Mouse (Mus musculus) midbrain, embryonic 11.5 days (tissue): Measurements from ENCODE around the gene Ing2. TPM values are rescaled to one million over a fixed set of nuclear protein-coding genes. Genes with fewer than 3 reads are reported as not detected.
A peak's percentile ranks its signal among the peaks of the same experiment; 100 is the strongest.

Experiments used
- ATAC-seq: fragments of 200-750 bp; cut with Nextera tagmentation; 2 replicates; pipeline ENCODE4 v1.8.0; 2017; ENCODE audit warnings: moderate TSS enrichment, moderate library complexity; ENCODE audit not compliant: low FRiP score
- DNase-seq: peaks from one replicate; pipeline ENCODE4 v3.0.0; 2015; ENCODE audit warnings: low spot score; ENCODE audit errors: missing footprints
- H3K27ac ChIP-seq: fragments of 300-500 bp; sonication (generic); 2 replicates; pipeline ENCODE4 v1.5.1; 2014; ENCODE audit warnings: low read depth, low read length
- H3K27me3 ChIP-seq: fragments of 300-500 bp; sonication (generic); 2 replicates; pipeline ENCODE4 v1.6.1; 2014; ENCODE audit warnings: mild to moderate bottlenecking, low read length, moderate library complexity, mixed read lengths; ENCODE audit not compliant: control insufficient read depth, insufficient read depth
- H3K36me3 ChIP-seq: fragments of 300-500 bp; sonication (generic); 2 replicates; pipeline ENCODE4 v1.6.1; 2014; ENCODE audit warnings: mild to moderate bottlenecking, low read length, moderate library complexity, mixed read lengths; ENCODE audit not compliant: control insufficient read depth, insufficient read depth
- H3K4me1 ChIP-seq: fragments of 300-500 bp; sonication (generic); 2 replicates; pipeline ENCODE4 v1.6.1; 2014; ENCODE audit warnings: low read length; ENCODE audit not compliant: control insufficient read depth, insufficient read depth
- H3K4me2 ChIP-seq: fragments of 300-500 bp; sonication (generic); 2 replicates; pipeline ENCODE4 v1.6.1; 2014; ENCODE audit warnings: mild to moderate bottlenecking, moderate library complexity
- H3K4me3 ChIP-seq: fragments of 300-500 bp; sonication (generic); 2 replicates; pipeline ENCODE4 v1.5.1; 2014; ENCODE audit warnings: low read depth, low read length
- H3K9ac ChIP-seq: fragments of 300-500 bp; sonication (generic); 2 replicates; pipeline ENCODE4 v1.6.1; 2014; ENCODE audit warnings: low read length
- H3K9me3 ChIP-seq: fragments of 300-500 bp; sonication (generic); 2 replicates; pipeline ENCODE4 v1.6.1; 2016; ENCODE audit warnings: low read length; ENCODE audit not compliant: control insufficient read depth
- WGBS: fragments of 180-500 bp; shearing (Covaris S2); extraction: QIAGEN DNeasy Blood & Tissue Kit; methylation state at CpG from one replicate; pipeline ENCODE4 v1.1.7; 2014; 5-methylcytosine and 5-hydroxymethylcytosine counted together
- polyA plus RNA-seq: library from polyadenylated mRNA; unstranded; fragments of >200 nt; fragmentation: Nextera tagmentation; extraction: Ambion mirVana; gene quantifications from 2 replicates; pipeline ENCODE4 v1.2.1, GENCODE M21; 2014

Gene Ing2
- polyA plus RNA-seq, 1 experiment from 2014 or later = 12.0 TPM

DNA sequence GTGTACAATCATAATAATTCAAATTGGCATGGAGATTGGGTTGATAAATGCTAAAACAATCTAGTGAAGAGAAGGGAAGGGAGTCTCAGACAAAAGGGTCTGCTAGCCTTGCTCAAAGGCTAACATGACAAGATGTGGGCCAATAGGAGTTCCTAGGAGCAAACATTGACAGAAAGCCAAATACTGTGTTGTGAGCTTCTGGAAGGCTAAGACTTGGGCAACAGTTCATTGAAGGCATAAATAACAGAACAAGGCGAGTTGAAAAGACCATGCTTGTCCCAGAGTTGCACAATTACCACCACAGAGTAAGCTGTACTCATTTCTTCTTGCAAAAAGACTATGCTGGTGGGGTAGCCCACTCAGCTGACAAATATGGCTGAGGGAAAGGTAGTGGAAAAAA is 22.3 kb upstream of the Ing2 start:
- Histone ChIP-seq H3K4me3 (no peak overlapping the region), H3K4me1 (no peaks in the 10 kb centered on the region)
- WGBS = 88% methylated on average over 1 of the region's 1 CpGs

DNA sequence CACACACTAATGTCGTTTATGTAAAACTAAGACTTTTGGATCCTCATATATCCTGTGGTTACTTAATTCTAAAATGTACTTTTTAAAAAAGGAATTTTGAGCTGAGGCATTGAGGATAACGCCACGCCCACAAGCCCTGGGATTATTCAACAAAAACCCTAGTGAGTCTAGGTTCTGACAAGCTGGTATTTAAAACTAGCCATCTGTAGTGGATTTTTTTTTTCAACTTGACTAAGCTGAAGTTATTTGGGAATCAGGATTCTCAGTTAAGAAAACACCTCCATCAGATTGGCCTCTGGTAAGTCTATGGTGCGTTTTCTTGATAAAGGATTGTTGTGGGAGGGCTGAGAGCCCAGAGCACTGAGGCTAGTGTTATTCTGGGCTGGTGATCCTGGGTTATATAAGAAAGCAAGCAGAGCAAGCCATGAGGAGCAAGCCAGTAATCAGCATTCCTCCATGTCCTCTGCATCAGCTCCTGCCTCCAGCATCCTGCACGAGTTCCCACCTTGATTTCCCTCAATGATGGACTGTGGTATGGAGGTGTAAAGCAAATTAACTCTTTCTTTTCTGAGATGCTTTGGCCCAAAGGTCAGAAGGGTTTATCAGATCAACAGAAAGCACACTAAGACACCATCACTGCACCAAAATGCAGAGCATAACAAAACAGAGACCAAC is 20.2 kb upstream of the Ing2 start:
- 83% methylated on average over 5 of the region's 5 CpGs for WGBS
- no peak overlapping the region for H3K9ac ChIP-seq
- no peaks in the 10 kb centered on the region for H3K27me3 ChIP-seq
- no peak for ATAC-seq
- no peaks in the 10 kb centered on the region for H3K9me3 ChIP-seq
- no peak overlapping the region for H3K4me2 ChIP-seq
- H3K36me3 ChIP-seq = no peaks in the 10 kb centered on the region
- DNase-seq = no peak
- H3K4me1 ChIP-seq = peaks cover 3% of the 10 kb centered on the region; the same call in 1 of the 2 replicates
- H3K27ac ChIP-seq = no peak overlapping the region
- no peak overlapping the region for H3K4me3 ChIP-seq

More for the DNA sequence above, 22.3 kb upstream of the Ing2 start:
- ATAC-seq (no peak), DNase-seq (no peak)
- no peak overlapping the region for H3K27ac ChIP-seq
- no peaks in the 10 kb centered on the region for H3K27me3 ChIP-seq
- no peak overlapping the region for H3K4me2 ChIP-seq
- no peaks in the 10 kb centered on the region for H3K9me3 ChIP-seq
- no peaks in the 10 kb centered on the region for H3K36me3 ChIP-seq
- no peak overlapping the region for H3K9ac ChIP-seq

DNA sequence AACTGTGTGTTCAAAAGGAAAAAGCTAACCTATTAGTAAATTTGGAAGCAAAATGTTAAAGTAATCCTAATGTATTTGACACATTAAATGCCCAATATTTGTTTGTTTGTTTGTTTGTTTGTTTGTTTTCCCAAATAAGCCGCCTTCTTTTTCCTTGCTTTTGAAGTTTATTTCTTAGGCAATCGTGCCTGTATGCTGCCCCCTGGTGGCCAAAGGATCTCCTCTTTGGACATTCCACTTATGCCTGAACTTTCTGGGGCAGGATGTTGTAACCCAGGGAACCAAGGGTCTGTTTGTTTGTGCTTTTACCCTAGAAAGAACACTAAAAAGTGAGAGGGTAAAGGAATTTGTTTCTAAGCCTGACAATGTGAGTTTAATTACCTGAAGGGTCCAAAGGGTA is 17.8 kb upstream of the Ing2 start:
- Histone ChIP-seq H3K27me3 (no peaks in the 10 kb centered on the region), H3K9me3 (no peaks in the 10 kb centered on the region), H3K9ac (no peak overlapping the region), H3K4me3 (no peak overlapping the region), H3K36me3 (no peaks in the 10 kb centered on the region), H3K4me1 (peaks cover 3% of the 10 kb centered on the region; the same call in 1 of the 2 replicates), H3K4me2 (no peak overlapping the region), H3K27ac (no peak overlapping the region)
- WGBS = 27% methylated on average over 2 of the region's 2 CpGs
- DNase-seq (peak; percentile 93), ATAC-seq (no peak)

DNA sequence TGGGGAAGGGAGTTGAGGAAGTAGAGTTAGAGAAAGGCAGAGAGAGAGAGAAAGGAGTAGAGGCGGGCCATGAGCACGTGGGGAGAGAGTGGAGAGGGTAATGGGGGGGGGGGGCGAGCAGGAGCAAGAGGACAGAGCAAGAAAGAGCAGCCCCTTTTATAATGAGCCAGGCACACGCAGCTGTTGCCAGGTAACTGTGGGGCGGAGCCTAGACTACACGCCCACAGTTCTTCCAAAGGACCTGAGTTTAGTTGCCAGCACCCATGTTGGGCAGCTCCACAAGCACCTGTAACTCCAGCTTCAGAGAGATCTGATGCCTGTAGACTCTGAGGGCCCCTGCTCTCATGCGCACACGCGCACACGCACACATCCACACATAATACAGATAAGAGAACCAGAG is 16.5 kb upstream of the Ing2 start:
- no peaks in the 10 kb centered on the region for H3K9me3 ChIP-seq
- H3K27me3 ChIP-seq = no peaks in the 10 kb centered on the region
- no peak overlapping the region for H3K4me2 ChIP-seq
- ATAC-seq (0 out of 2 replicates have a peak, but pooled peaks have one; percentile 19), DNase-seq (no peak)
- no peak overlapping the region for H3K4me3 ChIP-seq
- H3K27ac ChIP-seq = no peak overlapping the region
- H3K9ac ChIP-seq = no peak overlapping the region; the same call in 1 of the 2 replicates
- 64% methylated on average over 10 of the region's 10 CpGs for WGBS
- no peaks in the 10 kb centered on the region for H3K36me3 ChIP-seq
- peaks cover 3% of the 10 kb centered on the region; the same call in 1 of the 2 replicates for H3K4me1 ChIP-seq

DNA sequence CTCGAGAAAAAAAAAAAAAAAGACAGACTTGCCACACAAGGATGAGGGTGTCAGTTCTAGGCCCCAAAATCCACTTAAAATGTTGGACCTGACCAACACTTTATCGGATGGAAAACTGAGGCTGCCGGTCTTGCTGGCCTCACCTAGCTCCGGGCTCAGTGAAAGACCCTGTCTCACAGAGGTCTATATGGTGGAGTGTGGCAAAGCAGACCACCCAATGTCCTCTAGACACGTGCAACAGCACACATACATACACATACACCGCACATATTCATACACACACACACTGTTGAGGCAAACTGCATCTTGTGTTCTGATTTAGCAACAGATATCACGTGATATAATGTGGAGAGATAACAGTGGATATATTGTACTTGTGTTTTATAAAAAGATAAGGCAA is 15.9 kb upstream of the Ing2 start:
- DNase-seq (no peak), ATAC-seq (peak; percentile 53)
- Histone ChIP-seq H3K4me2 (peak overlapping the region; percentile 54), H3K27ac (no peak overlapping the region), H3K9me3 (no peaks in the 10 kb centered on the region), H3K27me3 (no peaks in the 10 kb centered on the region), H3K36me3 (no peaks in the 10 kb centered on the region), H3K4me1 (peaks cover 3% of the 10 kb centered on the region; the same call in 1 of the 2 replicates), H3K9ac (peak overlapping the region; percentile 64; the same call in 1 of the 2 replicates), H3K4me3 (peak overlapping the region; percentile 28; the same call in 1 of the 2 replicates)
- 29% methylated on average over 7 of the region's 7 CpGs for WGBS

DNA sequence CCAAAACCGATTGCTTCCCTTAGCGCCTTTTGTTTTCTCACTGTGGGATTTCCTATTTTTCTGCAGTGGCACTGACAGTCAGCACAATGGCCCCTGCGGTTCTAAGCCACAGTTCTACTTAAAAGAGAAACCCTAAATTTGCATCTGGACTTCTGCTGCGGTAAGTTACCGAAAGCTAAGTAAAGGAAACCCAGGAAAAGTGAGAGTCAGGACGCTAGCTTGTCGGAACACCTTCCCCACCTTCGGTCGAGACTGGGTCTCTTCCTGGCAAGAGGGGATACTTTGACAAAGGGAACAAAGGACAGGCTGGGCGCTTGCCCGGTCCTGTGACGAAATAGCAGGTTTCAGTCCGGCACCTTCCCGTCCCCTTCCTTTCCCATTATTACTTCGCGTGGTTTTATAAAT is 15.3 kb upstream of the Ing2 start:
- Histone ChIP-seq H3K9me3 (no peaks in the 10 kb centered on the region), H3K4me1 (peaks cover 3% of the 10 kb centered on the region; the same call in 1 of the 2 replicates), H3K9ac (peak overlapping the region; percentile 64), H3K36me3 (no peaks in the 10 kb centered on the region), H3K27ac (peak overlapping the region; percentile 7; the same call in 1 of the 2 replicates), H3K4me3 (peak overlapping the region; percentile 28), H3K4me2 (peak overlapping the region; percentile 54), H3K27me3 (no peaks in the 10 kb centered on the region)
- ATAC-seq (peak; percentile 37; the same call in 1 of the 2 replicates), DNase-seq (peak; percentile 94)
- under 1% methylated on average over 16 of the region's 16 CpGs for WGBS

DNA sequence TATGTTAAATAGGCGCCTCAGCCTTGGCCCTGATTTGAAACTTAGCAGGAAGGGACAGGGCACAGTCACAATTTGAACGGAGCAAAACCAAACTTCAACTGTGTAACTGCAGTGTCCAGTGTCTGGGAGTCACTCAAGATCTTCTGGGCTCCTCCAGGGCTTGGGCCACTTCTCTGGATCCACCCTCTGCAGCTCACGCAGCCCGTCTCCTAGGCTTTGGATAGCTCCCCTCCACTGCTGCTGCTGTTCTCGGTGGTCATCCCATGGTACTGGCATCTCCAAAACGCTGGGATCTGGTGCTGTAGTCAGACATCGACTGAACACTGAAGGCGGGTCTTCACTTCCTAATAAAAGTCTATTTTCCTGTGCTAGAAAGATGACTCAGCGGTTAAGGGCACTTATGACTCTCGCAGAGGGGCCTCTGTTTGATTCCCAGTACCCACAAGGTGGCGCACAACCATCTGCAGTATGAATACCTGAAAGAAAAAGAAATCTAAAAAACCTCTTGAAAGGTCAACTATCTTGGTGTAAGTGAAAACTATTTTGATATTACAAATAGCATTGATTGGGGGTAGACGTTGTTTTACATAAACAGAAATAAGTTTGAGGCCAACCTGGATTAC is 14.5 kb upstream of the Ing2 start:
- 57% methylated on average over 12 of the region's 12 CpGs for WGBS

DNA sequence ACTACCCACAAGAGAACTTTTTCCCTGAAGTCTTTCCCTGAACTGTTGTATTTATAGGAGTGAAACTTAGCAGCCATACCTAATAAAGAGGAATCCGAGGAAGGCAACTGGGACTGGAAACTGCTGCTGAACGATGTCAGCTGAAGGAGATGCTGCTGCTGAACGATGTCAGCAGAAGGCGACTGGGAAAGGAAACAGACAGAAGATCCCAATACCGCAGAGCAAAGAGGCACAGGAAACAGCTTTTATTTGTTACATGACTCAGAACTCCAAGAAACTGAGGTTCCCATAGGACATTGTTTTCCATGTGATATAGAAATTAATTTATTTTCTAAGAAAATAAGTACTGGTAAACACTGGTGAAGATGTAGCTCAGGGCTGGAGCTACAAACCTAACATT is 9.1 kb upstream of the Ing2 start:
- Histone ChIP-seq H3K4me3 (no peak overlapping the region), H3K36me3 (no peaks in the 10 kb centered on the region), H3K27ac (no peak overlapping the region), H3K9me3 (no peaks in the 10 kb centered on the region), H3K9ac (no peak overlapping the region), H3K4me2 (no peak overlapping the region), H3K4me1 (no peaks in the 10 kb centered on the region), H3K27me3 (no peaks in the 10 kb centered on the region)
- ATAC-seq (no peak), DNase-seq (no peak)
- 92% methylated on average over 5 of the region's 5 CpGs for WGBS

More for the DNA sequence above, 14.5 kb upstream of the Ing2 start:
- Histone ChIP-seq H3K4me3 (no peak overlapping the region), H3K4me2 (no peak overlapping the region), H3K27me3 (no peaks in the 10 kb centered on the region), H3K9ac (no peak overlapping the region), H3K9me3 (no peaks in the 10 kb centered on the region), H3K4me1 (peaks cover 3% of the 10 kb centered on the region; the same call in 1 of the 2 replicates), H3K27ac (no peak overlapping the region), H3K36me3 (no peaks in the 10 kb centered on the region)
- DNase-seq (no peak), ATAC-seq (no peak)

DNA sequence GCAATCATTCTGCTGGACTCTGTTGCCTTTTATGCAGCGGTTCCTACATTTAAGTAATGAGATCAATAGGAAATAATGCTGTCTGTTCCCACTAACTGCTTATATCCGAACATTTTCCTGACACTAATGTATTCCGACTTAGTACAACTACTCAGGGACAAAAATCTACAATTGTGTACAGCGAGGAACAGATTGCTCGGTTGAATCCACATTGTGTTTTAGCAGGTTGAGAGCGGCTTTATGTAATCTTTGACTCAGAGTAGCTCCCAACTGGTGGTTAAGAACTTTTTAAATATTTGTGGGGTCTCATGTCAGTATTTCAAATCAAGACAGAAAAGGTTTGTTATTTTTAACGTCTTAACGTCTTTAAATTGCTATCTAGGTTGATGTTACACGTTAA is 8.6 kb upstream of the Ing2 start:
- Histone ChIP-seq H3K4me3 (no peak overlapping the region), H3K9ac (no peak overlapping the region), H3K4me2 (no peak overlapping the region), H3K4me1 (no peaks in the 10 kb centered on the region), H3K9me3 (no peaks in the 10 kb centered on the region), H3K27me3 (no peaks in the 10 kb centered on the region), H3K27ac (no peak overlapping the region), H3K36me3 (no peaks in the 10 kb centered on the region)
- WGBS = 87% methylated on average over 9 of the region's 9 CpGs
- DNase-seq (peak; percentile 70), ATAC-seq (no peak)
